Mouse (Mus musculus) limb, embryonic 12.5 days (tissue): ENCODE measurements around the gene Ppm1h. TPM values are rescaled to one million over a fixed set of nuclear protein-coding genes. Genes with fewer than 3 reads are reported as not detected.

Experiments used
- ATAC-seq: fragments of 200-750 bp; cut with Nextera tagmentation; 2 replicates; pipeline ENCODE4 v1.8.0; 2017; ENCODE audit warnings: low read depth, moderate TSS enrichment; ENCODE audit not compliant: insufficient number of reproducible peaks, insufficient read depth, low FRiP score, low TSS enrichment
- H3K27ac ChIP-seq: fragments of 300-500 bp; sonication (generic); 2 replicates; pipeline ENCODE4 v1.5.1; 2016; ENCODE audit warnings: mild to moderate bottlenecking, moderate library complexity
- H3K27me3 ChIP-seq: fragments of 300-500 bp; sonication (generic); 2 replicates; pipeline ENCODE4 v1.6.1; 2016; ENCODE audit warnings: mild to moderate bottlenecking, moderate library complexity
- H3K36me3 ChIP-seq: fragments of 300-500 bp; sonication (generic); 2 replicates; pipeline ENCODE4 v1.6.1; 2016; ENCODE audit warnings: mild to moderate bottlenecking, moderate library complexity
- H3K4me1 ChIP-seq: fragments of 300-500 bp; sonication (generic); replicated peaks from 2 replicates; pipeline ENCODE4 v1.6.1; 2016
- H3K4me2 ChIP-seq: fragments of 300-500 bp; sonication (generic); 2 replicates; pipeline ENCODE4 v1.6.1; 2016; ENCODE audit warnings: mild to moderate bottlenecking, moderate library complexity
- H3K4me3 ChIP-seq: fragments of 300-500 bp; sonication (generic); replicated peaks from 2 replicates; pipeline ENCODE4 v1.5.1; 2016; ENCODE audit warnings: mild to moderate bottlenecking
- H3K9ac ChIP-seq: fragments of 300-500 bp; sonication (generic); replicated peaks from 2 replicates; pipeline ENCODE4 v1.6.1; 2016; ENCODE audit warnings: mild to moderate bottlenecking, moderate library complexity
- H3K9me3 ChIP-seq: fragments of 300-500 bp; sonication (generic); 2 replicates; pipeline ENCODE4 v1.6.1; 2016; ENCODE audit warnings: mild to moderate bottlenecking, moderate library complexity
- WGBS: fragments of 180-500 bp; shearing (Covaris S2); methylation state at CpG from one replicate; pipeline ENCODE4 v1.1.7; 2016; 5-methylcytosine and 5-hydroxymethylcytosine counted together
- polyA plus RNA-seq: library from polyadenylated mRNA; unstranded; fragments of >200 nt; fragmentation: Nextera tagmentation; extraction: Ambion mirVana; gene quantifications from 2 replicates; pipeline ENCODE4 v1.2.1, GENCODE M21; 2016

The Ppm1h gene
- polyA plus RNA-seq, 1 experiment from 2014 or later = 5.6 TPM

- Histone ChIP-seq H3K4me3 (no peak overlapping the region), H3K27me3 (no peaks in the 10 kb centered on the region; the same call in 1 of the 2 replicates), H3K9me3 (no peaks in the 10 kb centered on the region), H3K27ac (no peak overlapping the region), H3K36me3 (no peaks in the 10 kb centered on the region), H3K9ac (no peak overlapping the region), H3K4me1 (peaks cover 4% of the 10 kb centered on the region; the same call in 1 of the 2 replicates), H3K4me2 (no peak overlapping the region)
- ATAC-seq = no peak
- 70% methylated on average over 7 of the region's 7 CpGs for WGBS
Measured at GRCm38 (mm10) chr10:122746211-122746610, 67.6 kb downstream of the Ppm1h start.

GRCm38 (mm10) chr10:122747151-122747925 is 68.8 kb downstream of the Ppm1h start:
- Histone ChIP-seq H3K27ac (no peak overlapping the region), H3K9me3 (no peaks in the 10 kb centered on the region), H3K4me3 (no peak overlapping the region), H3K4me1 (peaks cover 4% of the 10 kb centered on the region; the same call in 1 of the 2 replicates), H3K9ac (no peak overlapping the region), H3K4me2 (no peak overlapping the region), H3K27me3 (no peaks in the 10 kb centered on the region; the same call in 1 of the 2 replicates), H3K36me3 (no peaks in the 10 kb centered on the region)
- 85% methylated on average over 11 of the region's 11 CpGs for WGBS
- ATAC-seq = no peak

GRCm38 (mm10) chr10:122748361-122748951 is 69.9 kb downstream of the Ppm1h start:
- Histone ChIP-seq H3K4me3 (no peak overlapping the region), H3K4me2 (no peak overlapping the region), H3K27me3 (no peaks in the 10 kb centered on the region), H3K4me1 (peaks cover 11% of the 10 kb centered on the region), H3K9ac (no peak overlapping the region), H3K36me3 (no peaks in the 10 kb centered on the region), H3K9me3 (no peaks in the 10 kb centered on the region), H3K27ac (no peak overlapping the region)
- ATAC-seq = no peak
- WGBS = 80% methylated on average over 4 of the region's 4 CpGs

GRCm38 (mm10) chr10:122749071-122749470 is 70.5 kb downstream of the Ppm1h start:
- Histone ChIP-seq H3K4me3 (no peak overlapping the region), H3K4me1 (peaks cover 17% of the 10 kb centered on the region), H3K27ac (no peak overlapping the region), H3K9ac (no peak overlapping the region), H3K4me2 (no peak overlapping the region), H3K27me3 (no peaks in the 10 kb centered on the region), H3K36me3 (no peaks in the 10 kb centered on the region), H3K9me3 (no peaks in the 10 kb centered on the region)
- WGBS = 91% methylated on average over 12 of the region's 12 CpGs
- ATAC-seq = no peak

- H3K9me3 ChIP-seq = no peaks in the 10 kb centered on the region
- no peak overlapping the region for H3K4me3 ChIP-seq
- no peak overlapping the region for H3K4me2 ChIP-seq
- H3K27ac ChIP-seq = no peak overlapping the region
- no peaks in the 10 kb centered on the region for H3K36me3 ChIP-seq
- ATAC-seq = no peak
- H3K4me1 ChIP-seq = peaks cover 24% of the 10 kb centered on the region
- no peaks in the 10 kb centered on the region for H3K27me3 ChIP-seq
- WGBS = 91% methylated on average over 7 of the region's 7 CpGs
- H3K9ac ChIP-seq = no peak overlapping the region
Measured at GRCm38 (mm10) chr10:122749876-122750275, 71.3 kb downstream of the Ppm1h start.

GRCm38 (mm10) chr10:122752950-122753923 is 74.7 kb downstream of the Ppm1h start:
- H3K36me3 ChIP-seq = no peaks in the 10 kb centered on the region
- WGBS = 64% methylated on average over 17 of the region's 17 CpGs
- no peaks in the 10 kb centered on the region for H3K27me3 ChIP-seq
- H3K4me2 ChIP-seq = no peak overlapping the region
- no peak overlapping the region for H3K4me3 ChIP-seq
- H3K9me3 ChIP-seq = no peaks in the 10 kb centered on the region
- ATAC-seq = no peak
- no peak overlapping the region for H3K9ac ChIP-seq
- H3K4me1 ChIP-seq = peaks cover 48% of the 10 kb centered on the region
- H3K27ac ChIP-seq = no peak overlapping the region

GRCm38 (mm10) chr10:122753924-122754307 is 75.4 kb downstream of the Ppm1h start:
- H3K4me2 ChIP-seq = no peak overlapping the region
- H3K36me3 ChIP-seq = no peaks in the 10 kb centered on the region
- H3K4me3 ChIP-seq = no peak overlapping the region
- H3K27ac ChIP-seq = no peak overlapping the region
- no peaks in the 10 kb centered on the region for H3K27me3 ChIP-seq
- no peaks in the 10 kb centered on the region for H3K9me3 ChIP-seq
- H3K4me1 ChIP-seq = peaks cover 54% of the 10 kb centered on the region
- WGBS = 37% methylated on average over 2 of the region's 2 CpGs
- no peak for ATAC-seq
- no peak overlapping the region for H3K9ac ChIP-seq

- Histone ChIP-seq H3K27me3 (no peaks in the 10 kb centered on the region), H3K27ac (no peak overlapping the region), H3K4me1 (peaks cover 60% of the 10 kb centered on the region), H3K9me3 (no peaks in the 10 kb centered on the region), H3K9ac (no peak overlapping the region), H3K36me3 (no peaks in the 10 kb centered on the region), H3K4me3 (no peak overlapping the region), H3K4me2 (no peak overlapping the region)
- no peak for ATAC-seq
- 93% methylated on average over 1 of the region's 1 CpGs for whole genome bisulfite sequencing
Measured at GRCm38 (mm10) chr10:122754967-122755366, 76.4 kb downstream of the Ppm1h start.

GRCm38 (mm10) chr10:122756879-122757530 is 78.4 kb downstream of the Ppm1h start:
- Histone ChIP-seq H3K9me3 (no peaks in the 10 kb centered on the region), H3K9ac (no peak overlapping the region), H3K27me3 (no peaks in the 10 kb centered on the region), H3K36me3 (no peaks in the 10 kb centered on the region), H3K27ac (peak overlapping the region; percentile 85), H3K4me1 (peaks cover 65% of the 10 kb centered on the region), H3K4me2 (peak overlapping the region; percentile 35), H3K4me3 (no peak overlapping the region)
- WGBS = 4% methylated on average over 6 of the region's 7 CpGs
- no peak for ATAC-seq

GRCm38 (mm10) chr10:122757727-122758126 is 79.2 kb downstream of the Ppm1h start:
- H3K9me3 ChIP-seq = no peaks in the 10 kb centered on the region
- H3K4me2 ChIP-seq = no peak overlapping the region
- peaks cover 66% of the 10 kb centered on the region for H3K4me1 ChIP-seq
- no peaks in the 10 kb centered on the region for H3K36me3 ChIP-seq
- no peak overlapping the region for H3K4me3 ChIP-seq
- no peak overlapping the region for H3K9ac ChIP-seq
- no peaks in the 10 kb centered on the region for H3K27me3 ChIP-seq
- peak overlapping the region; percentile 72 for H3K27ac ChIP-seq
- no peak for ATAC-seq
- 63% methylated on average over 12 of the region's 12 CpGs for WGBS
